Mouse (Mus musculus) forebrain, embryonic 12.5 days (tissue): ENCODE measurements around the gene Prss41. TPM values are rescaled to one million over a fixed set of nuclear protein-coding genes. Genes with fewer than 3 reads are reported as not detected.
A peak's percentile ranks its signal among the peaks of the same experiment; 100 is the strongest.

Source experiments
- ATAC-seq: fragments of 200-750 bp; cut with Nextera tagmentation; 2 replicates; pipeline ENCODE4 v1.8.0; 2017; ENCODE audit warnings: moderate TSS enrichment; ENCODE audit not compliant: low FRiP score
- H3K27ac ChIP-seq: fragments of 300-500 bp; sonication (generic); 2 replicates; pipeline ENCODE4 v1.5.1; 2016; ENCODE audit warnings: mild to moderate bottlenecking
- H3K27me3 ChIP-seq: fragments of 300-500 bp; sonication (generic); 2 replicates; pipeline ENCODE4 v1.6.1; 2016; ENCODE audit warnings: mild to moderate bottlenecking
- H3K36me3 ChIP-seq: fragments of 300-500 bp; sonication (generic); replicated peaks from 2 replicates; pipeline ENCODE4 v1.6.1; 2016; ENCODE audit warnings: mild to moderate bottlenecking
- H3K4me1 ChIP-seq: fragments of 300-500 bp; sonication (generic); 2 replicates; pipeline ENCODE4 v1.6.1; 2016
- H3K4me2 ChIP-seq: fragments of 300-500 bp; sonication (generic); 2 replicates; pipeline ENCODE4 v1.6.1; 2016; ENCODE audit warnings: mild to moderate bottlenecking, moderate library complexity
- H3K4me3 ChIP-seq: fragments of 300-500 bp; sonication (generic); replicated peaks from 2 replicates; pipeline ENCODE4 v1.5.1; 2016; ENCODE audit warnings: mild to moderate bottlenecking
- H3K9ac ChIP-seq: fragments of 300-500 bp; sonication (generic); 2 replicates; pipeline ENCODE4 v1.6.1; 2016; ENCODE audit warnings: mild to moderate bottlenecking
- H3K9me3 ChIP-seq: fragments of 300-500 bp; sonication (generic); 2 replicates; pipeline ENCODE4 v1.6.1; 2016
- WGBS: fragments of 180-500 bp; shearing (Covaris S2); methylation state at CpG from one replicate; pipeline ENCODE4 v1.1.7; 2016; 5-methylcytosine and 5-hydroxymethylcytosine counted together
- polyA plus RNA-seq: library from polyadenylated mRNA; unstranded; fragments of >200 nt; fragmentation: Nextera tagmentation; extraction: Ambion mirVana; gene quantifications from 2 replicates; pipeline ENCODE4 v1.2.1, GENCODE M21; 2016

Prss41 gene
- polyA plus RNA-seq, 1 experiment from 2014 or later, result 3.0 TPM

DNA sequence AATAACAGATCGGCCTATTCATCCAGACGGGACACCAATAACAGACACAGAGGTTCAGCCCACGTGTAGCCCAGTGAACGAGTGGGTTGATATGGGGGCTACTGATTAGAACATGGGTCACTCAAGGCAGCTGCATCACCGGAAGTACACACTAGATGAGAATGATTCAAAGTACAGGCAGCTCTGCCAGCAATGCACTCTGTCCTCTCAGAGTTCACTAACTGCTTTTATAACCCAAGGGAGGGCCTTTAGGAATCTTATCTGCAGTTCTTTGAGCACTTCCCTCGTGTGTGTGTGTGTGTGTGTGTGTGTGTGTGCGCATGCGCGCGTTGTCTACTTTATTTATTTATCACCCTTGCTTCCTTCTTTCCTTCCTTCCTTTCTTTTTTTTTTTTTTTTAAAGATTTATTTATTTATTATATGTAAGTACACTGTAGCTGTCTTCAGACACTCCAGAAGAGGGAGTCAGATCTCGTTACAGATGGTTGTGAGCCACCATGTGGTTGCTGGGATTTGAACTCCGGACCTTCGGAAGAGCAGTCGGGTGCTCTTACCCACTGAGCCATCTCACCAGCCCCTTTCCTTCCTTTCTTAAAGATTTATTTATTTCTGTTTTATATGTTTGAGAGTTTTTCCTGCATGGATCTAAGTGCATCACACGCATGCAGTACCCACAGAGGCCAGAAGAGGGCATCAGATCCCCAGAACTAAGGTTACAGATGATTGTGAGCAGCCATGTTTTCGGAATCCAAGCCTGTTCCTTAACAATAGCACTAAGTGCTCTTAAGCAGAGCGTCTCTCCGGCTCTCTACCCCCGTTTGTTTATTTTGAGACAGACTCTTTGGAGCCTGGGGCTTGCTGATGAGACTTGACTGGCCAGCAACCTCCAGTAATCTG, 7.1 kb upstream of the Prss41 start:
- 0 out of 2 replicates have a peak overlapping the region, but pooled peaks have one; percentile 50 for H3K27ac ChIP-seq
- no peaks in the 10 kb centered on the region for H3K36me3 ChIP-seq
- ATAC-seq, result no peak
- H3K4me3 ChIP-seq, result no peak overlapping the region
- whole genome bisulfite sequencing, result 61% methylated on average over 18 of the region's 19 CpGs
- H3K9me3 ChIP-seq, result no peaks in the 10 kb centered on the region
- H3K9ac ChIP-seq, result no peak overlapping the region
- peaks cover 5% of the 10 kb centered on the region; the same call in 1 of the 2 replicates for H3K27me3 ChIP-seq
- H3K4me1 ChIP-seq, result no peaks in the 10 kb centered on the region
- no peak overlapping the region for H3K4me2 ChIP-seq

DNA sequence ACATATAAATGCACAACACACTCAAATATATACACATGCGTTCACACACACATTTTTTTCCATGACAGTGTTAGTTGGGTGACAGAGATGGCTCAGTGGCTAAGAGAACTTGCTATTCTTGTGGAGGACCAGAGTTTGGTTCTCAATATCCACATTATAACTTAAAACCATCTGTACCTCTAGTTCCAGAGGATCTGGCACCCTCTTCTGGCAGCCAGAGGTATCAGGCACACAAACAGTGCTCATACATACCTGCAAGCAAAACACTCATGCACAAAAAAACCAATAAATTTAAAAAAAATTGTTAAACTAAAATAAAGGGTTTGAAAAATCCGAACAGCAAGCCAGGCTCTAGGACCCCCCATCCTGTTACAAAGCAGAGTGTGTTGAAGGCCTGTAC, 6.1 kb upstream of the Prss41 start:
- no peak for ATAC-seq
- no peaks in the 10 kb centered on the region for H3K36me3 ChIP-seq
- H3K4me2 ChIP-seq, result no peak overlapping the region
- no peaks in the 10 kb centered on the region for H3K9me3 ChIP-seq
- H3K27ac ChIP-seq, result no peak overlapping the region
- peaks cover 5% of the 10 kb centered on the region; the same call in 1 of the 2 replicates for H3K27me3 ChIP-seq
- H3K4me1 ChIP-seq, result no peaks in the 10 kb centered on the region
- H3K9ac ChIP-seq, result no peak overlapping the region
- no peak overlapping the region for H3K4me3 ChIP-seq
- WGBS, result 64% methylated on average over 2 of the region's 2 CpGs

DNA sequence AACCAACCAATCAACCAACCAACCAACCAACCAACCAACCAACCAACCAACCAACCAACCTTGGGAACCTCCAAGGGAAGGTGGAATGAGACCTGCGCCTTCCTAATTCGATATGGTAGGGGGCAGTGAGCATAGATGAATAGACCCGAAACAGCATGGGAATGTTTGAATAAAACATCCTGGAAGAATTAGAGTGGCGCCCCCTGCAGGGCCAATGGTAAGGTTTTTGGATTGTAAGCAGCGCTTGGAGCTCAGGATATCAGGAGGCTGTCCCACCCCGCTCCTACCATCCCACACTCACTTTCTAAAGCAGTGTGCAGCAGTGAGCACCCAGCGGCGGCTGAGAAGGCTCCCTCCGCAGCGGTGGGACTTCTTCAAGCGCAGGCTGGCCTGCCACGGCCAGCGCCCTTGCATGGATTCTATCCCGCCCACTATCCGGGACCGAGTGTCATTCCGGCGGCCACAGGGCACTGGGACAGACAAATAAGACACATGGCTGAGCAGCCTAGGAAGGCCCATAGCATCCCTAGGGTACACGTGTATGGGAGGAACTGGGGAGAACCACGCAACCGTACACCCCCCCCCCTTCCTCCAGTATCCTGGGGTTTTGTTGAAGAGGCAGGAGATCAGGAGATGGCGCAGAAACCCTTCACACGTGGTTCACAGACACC, 696 bp downstream of the Prss41 start:
- WGBS, result 47% methylated on average over 23 of the region's 23 CpGs
- H3K27me3 ChIP-seq, result peaks cover 9% of the 10 kb centered on the region; the same call in 1 of the 2 replicates
- H3K4me2 ChIP-seq, result peak overlapping the region; percentile 42
- H3K27ac ChIP-seq, result no peak overlapping the region
- peak overlapping the region; percentile 18; the same call in 1 of the 2 replicates for H3K4me3 ChIP-seq
- H3K9ac ChIP-seq, result 0 out of 2 replicates have a peak overlapping the region, but pooled peaks have one; percentile 26
- H3K36me3 ChIP-seq, result no peaks in the 10 kb centered on the region
- H3K4me1 ChIP-seq, result no peaks in the 10 kb centered on the region
- peak; percentile 30; the same call in 1 of the 2 replicates for ATAC-seq
- no peaks in the 10 kb centered on the region for H3K9me3 ChIP-seq

DNA sequence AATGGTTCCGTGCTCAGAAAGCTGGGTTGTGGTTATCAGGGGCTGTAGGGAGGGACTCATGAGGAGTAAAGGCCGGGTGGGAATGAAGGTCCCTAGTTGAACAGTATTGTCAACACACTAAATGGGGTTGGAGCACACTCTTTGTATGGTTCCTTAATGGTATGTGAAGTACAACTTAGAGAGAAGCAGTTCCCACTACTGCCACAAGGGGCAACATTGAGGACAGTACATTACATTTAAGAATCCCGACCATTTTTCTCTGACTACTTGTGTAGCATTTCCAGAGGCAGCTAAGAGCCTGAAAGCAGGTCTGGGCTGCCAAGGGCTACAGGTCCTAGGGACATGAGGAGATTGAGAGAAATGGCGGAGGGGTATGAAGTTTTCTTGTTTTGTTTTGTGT, 2.8 kb downstream of the Prss41 start:
- no peaks in the 10 kb centered on the region for H3K4me1 ChIP-seq
- WGBS, result 26% methylated on average over 4 of the region's 4 CpGs
- no peaks in the 10 kb centered on the region for H3K9me3 ChIP-seq
- H3K27ac ChIP-seq, result no peak overlapping the region
- ATAC-seq, result no peak; the same call in 1 of the 2 replicates
- H3K9ac ChIP-seq, result no peak overlapping the region
- H3K36me3 ChIP-seq, result no peaks in the 10 kb centered on the region
- peaks cover 11% of the 10 kb centered on the region; the same call in 1 of the 2 replicates for H3K27me3 ChIP-seq
- no peak overlapping the region for H3K4me3 ChIP-seq
- H3K4me2 ChIP-seq, result no peak overlapping the region

DNA sequence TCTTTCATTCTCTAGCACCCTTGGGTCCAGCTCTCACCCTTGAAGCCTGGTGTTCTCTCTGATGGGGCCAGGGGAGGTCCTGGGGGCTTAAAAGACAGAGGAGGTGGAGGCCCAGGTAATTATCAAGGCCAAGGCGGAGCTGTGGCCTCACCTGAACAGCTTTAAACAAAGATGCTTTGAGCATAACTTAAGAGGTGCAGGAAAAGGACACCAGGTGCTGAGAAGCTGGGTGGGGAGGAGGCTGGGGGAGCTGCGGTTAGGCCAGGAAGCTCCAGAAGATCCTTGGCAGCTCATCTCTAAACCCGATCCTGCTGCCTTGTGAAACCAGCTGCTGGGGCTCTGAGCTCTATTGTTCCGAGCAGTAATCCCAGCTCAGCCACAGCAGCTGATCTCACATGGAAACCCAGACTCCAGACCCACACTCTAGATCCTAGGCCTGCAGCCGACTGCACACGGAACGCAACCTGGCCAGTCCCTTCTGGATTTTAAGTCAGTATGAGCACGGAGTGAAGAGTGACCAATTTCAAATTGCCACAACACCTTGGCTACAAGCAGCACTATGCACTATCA, 7.9 kb downstream of the Prss41 start, which contains the start of gene Prss33:
TSS of gene Prss33 (minus strand) at position 51 of the 570 bp plus-strand sequence.
- no peak for ATAC-seq
- H3K36me3 ChIP-seq, result no peaks in the 10 kb centered on the region
- H3K27ac ChIP-seq, result no peak within 1 kb of the TSS
- no peaks in the 10 kb centered on the region for H3K9me3 ChIP-seq
- H3K27me3 ChIP-seq, result peaks cover 45% of the 10 kb centered on the region
- H3K4me2 ChIP-seq, result no peak within 1 kb of the TSS
- H3K4me3 ChIP-seq, result no peak within 1 kb of the TSS
- WGBS, result 55% methylated on average over 8 of the region's 8 CpGs
- no peak within 1 kb of the TSS for H3K9ac ChIP-seq
- no peaks in the 10 kb centered on the region for H3K4me1 ChIP-seq

DNA sequence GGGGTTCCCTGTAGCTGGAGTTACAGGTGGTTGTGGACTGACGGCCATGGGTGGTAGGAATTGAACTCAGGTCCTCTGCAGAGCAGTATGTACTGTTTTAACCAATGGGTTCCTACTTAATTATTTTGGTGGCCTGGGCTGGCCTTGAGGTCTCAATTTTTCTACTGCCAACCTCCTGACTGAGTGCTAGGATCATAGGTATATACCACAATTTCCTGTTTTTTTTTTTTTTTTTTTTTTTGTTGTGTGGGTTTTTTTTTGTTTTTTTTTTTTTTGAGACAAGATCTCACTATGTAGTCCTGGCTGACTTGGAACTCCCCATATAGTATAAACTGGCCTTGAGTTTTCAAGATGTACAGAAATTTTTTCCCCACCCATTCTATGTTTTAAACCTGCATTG, 12.8 kb downstream of the Prss41 start:
- no peak overlapping the region for H3K9ac ChIP-seq
- H3K27me3 ChIP-seq, result peaks cover 49% of the 10 kb centered on the region
- WGBS, result 92% methylated on average over 1 of the region's 1 CpGs
- peaks cover 23% of the 10 kb centered on the region for H3K4me1 ChIP-seq
- H3K4me3 ChIP-seq, result no peak overlapping the region
- peaks cover 13% of the 10 kb centered on the region for H3K36me3 ChIP-seq
- H3K4me2 ChIP-seq, result no peak overlapping the region
- H3K9me3 ChIP-seq, result no peaks in the 10 kb centered on the region
- H3K27ac ChIP-seq, result no peak overlapping the region
- no peak for ATAC-seq

DNA sequence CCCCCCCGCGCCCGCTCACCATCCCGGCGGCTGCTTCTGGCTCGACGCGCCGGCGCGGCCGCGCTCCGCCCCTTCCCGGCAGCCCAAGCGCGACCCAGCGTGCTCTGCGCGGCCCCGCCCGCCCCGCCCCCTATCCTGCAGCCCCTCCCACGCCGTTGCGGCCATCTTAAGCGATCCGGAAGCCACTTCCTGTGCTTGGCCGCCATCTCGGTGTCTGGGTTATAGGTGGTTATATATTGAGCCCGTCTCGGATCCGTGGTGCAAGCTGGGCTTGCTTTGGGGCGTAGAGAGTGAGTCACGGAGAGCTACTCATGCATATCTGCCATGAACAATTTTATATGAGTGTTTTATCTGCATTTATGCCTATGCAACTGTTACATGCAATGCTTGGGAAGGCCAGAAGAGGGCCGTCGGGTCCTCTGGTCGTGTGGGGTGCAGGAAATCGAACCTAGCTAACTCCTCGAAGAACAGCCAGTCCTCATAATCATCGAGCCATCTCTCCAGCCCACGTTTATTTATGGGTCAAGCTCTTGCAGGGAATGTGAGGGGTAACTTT, 14.8 kb downstream of the Prss41 start, which contains the start of gene Elob:
TSS of gene Elob (minus strand) at position 73 of the 556 bp plus-strand sequence.
- Histone ChIP-seq H3K27ac (peak within 1 kb of the TSS; percentile 94), H3K4me3 (peak within 1 kb of the TSS; percentile 65), H3K9me3 (no peaks in the 10 kb centered on the region), H3K27me3 (peaks cover 38% of the 10 kb centered on the region), H3K9ac (peak within 1 kb of the TSS; percentile 81), H3K4me2 (peak within 1 kb of the TSS; percentile 87), H3K4me1 (peaks cover 23% of the 10 kb centered on the region), H3K36me3 (peaks cover 33% of the 10 kb centered on the region)
- 1% methylated on average over 24 of the region's 42 CpGs for WGBS
- ATAC-seq, result peak; percentile 94

DNA sequence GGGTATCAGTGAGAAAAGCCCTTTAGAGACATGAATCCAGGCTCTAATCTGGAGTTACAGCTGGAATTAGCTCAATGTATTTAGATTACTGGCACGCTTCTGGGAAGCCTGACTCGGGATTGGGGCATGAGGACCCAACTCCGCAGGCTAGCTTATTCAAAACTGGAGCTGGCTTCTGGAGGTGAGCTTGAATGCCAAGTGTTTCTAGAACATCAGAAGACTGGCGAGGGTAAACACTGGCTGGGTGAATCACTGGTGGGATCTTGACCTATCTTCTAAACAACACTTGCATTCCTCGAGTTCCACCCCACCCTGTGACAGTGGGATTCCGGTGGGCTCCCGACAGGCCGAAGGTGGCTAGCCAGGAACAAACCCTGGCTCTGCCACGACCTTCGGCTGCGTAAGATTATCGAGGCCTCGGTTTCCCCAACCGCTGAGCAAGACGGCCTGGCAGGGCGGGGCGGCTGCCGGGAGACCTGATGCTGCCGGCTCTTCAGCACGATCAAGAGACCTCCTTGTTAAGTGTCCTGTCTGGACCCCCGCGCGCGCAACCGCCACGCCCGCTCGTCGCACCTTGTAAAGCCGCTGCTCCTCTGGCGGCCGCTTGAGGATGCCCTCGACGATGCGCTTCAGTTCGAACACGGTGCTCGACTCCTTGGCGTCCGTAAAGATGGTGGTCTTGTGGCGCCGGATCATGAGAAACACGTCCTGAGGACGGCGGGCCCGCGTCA, 15.5 kb downstream of the Prss41 start:
- WGBS, result 1% methylated on average over 47 of the region's 47 CpGs
- Histone ChIP-seq H3K9me3 (no peaks in the 10 kb centered on the region), H3K9ac (peak overlapping the region; percentile 81), H3K27ac (peak overlapping the region; percentile 94), H3K27me3 (peaks cover 31% of the 10 kb centered on the region), H3K4me2 (peak overlapping the region; percentile 87), H3K4me3 (peak overlapping the region; percentile 65), H3K36me3 (peaks cover 40% of the 10 kb centered on the region), H3K4me1 (peaks cover 23% of the 10 kb centered on the region)
- peak; percentile 76 for ATAC-seq

DNA sequence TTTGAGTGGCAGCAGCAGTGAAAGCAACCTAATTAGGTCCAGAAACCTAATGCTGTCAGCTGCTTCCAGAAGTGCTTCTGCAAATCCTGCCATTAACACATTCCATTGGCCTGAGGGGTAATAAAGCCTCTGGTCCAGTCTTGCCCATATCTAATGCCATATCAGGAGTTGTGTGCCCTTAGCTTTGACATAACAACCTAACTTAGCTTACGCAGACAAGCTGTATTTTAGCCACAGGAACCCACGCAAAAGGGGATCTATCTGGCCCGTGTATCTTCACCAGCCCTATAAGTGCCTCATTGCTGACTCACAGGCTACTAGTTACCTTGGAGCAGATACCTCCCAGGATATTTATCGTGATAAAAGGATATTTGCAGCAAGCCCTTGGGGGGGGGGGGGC, 18.4 kb downstream of the Prss41 start:
- no peak overlapping the region for H3K27ac ChIP-seq
- H3K27me3 ChIP-seq, result peaks cover 6% of the 10 kb centered on the region; the same call in 1 of the 2 replicates
- H3K4me3 ChIP-seq, result no peak overlapping the region
- 89% methylated on average over 4 of the region's 4 CpGs for WGBS
- H3K36me3 ChIP-seq, result peaks cover 69% of the 10 kb centered on the region
- no peak overlapping the region for H3K4me2 ChIP-seq
- ATAC-seq, result no peak
- H3K9ac ChIP-seq, result no peak overlapping the region
- no peaks in the 10 kb centered on the region for H3K9me3 ChIP-seq
- H3K4me1 ChIP-seq, result peaks cover 23% of the 10 kb centered on the region

DNA sequence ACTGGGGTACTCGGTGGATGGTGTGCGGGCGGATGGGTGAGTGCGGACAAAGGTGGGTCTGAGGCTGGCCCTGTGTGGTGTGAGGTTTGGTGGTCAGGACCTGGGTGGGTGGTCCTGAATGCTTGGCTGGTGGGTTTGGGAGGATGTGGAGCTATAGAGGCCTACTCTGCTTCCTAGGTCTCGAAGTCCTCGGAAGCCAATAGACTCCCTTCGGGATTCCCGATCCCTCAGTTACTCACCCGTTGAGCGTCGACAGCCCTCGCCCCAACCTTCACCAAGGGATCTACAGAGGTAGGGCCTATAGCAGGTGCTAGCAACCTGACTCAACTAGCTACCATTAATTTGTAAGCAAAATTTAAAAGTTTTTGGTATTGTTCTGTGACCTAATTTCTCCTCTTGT, 20.4 kb downstream of the Prss41 start:
- no peak overlapping the region for H3K4me2 ChIP-seq
- 89% methylated on average over 12 of the region's 12 CpGs for WGBS
- peaks cover 89% of the 10 kb centered on the region for H3K36me3 ChIP-seq
- no peaks in the 10 kb centered on the region for H3K27me3 ChIP-seq
- no peak for ATAC-seq
- peaks cover 9% of the 10 kb centered on the region for H3K9me3 ChIP-seq
- no peak overlapping the region for H3K9ac ChIP-seq
- H3K4me3 ChIP-seq, result no peak overlapping the region
- no peak overlapping the region for H3K27ac ChIP-seq
- peaks cover 20% of the 10 kb centered on the region for H3K4me1 ChIP-seq

DNA sequence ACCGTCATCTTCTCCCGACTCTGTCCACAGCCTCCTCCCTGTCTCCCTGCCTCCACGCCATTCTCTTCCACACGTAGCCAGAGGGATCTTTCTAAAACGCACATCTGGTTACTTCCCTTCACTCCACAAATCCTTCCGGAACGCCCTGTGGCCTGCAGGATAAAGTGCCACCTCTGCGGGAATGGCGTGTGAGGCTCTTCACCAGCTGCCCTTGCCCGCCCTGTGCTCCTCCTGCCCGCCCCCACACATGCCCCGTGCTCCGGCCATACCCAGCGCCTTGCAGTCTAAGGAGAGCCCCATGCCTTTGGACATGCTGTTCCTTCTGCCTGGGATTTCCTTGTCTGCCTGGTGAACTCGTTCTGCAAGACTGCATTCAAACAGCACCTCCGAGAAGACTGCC, 21.0 kb downstream of the Prss41 start:
- 85% methylated on average over 16 of the region's 16 CpGs for WGBS
- H3K9ac ChIP-seq, result no peak overlapping the region
- peaks cover 17% of the 10 kb centered on the region for H3K4me1 ChIP-seq
- no peaks in the 10 kb centered on the region for H3K27me3 ChIP-seq
- ATAC-seq, result no peak
- peaks cover 15% of the 10 kb centered on the region for H3K9me3 ChIP-seq
- H3K4me3 ChIP-seq, result no peak overlapping the region
- no peak overlapping the region for H3K4me2 ChIP-seq
- H3K27ac ChIP-seq, result no peak overlapping the region
- H3K36me3 ChIP-seq, result peaks cover 95% of the 10 kb centered on the region
